Mouse (Mus musculus): ENCODE data around the gene Slc26a9.

DNA sequence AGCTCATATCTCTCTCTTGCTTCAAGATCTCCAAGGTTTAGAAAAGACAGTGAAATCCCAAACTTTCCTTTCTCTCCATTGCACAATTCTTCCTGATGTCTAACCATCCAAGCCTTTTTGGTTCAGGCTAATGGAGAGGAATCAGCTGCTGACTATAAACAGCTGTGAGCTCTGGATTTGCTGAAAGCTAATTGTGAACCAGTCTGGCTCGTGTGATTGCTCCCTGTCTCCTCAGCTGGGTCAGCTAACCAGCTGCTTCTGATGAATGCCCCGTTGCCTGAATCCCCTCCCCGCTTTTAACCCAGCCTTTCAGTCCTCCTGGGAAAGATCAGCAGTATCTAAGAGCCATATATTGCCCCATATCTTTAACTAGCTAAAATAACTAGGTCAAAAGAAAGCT is 50.8 kb downstream of the Slc26a9 start:
- no peak for TF ChIP-seq CTCF (IDR thresholded peaks at IDR 0.05; ENCODE audit: control insufficient read depth, insufficient read depth, low read length)
- TF ChIP-seq POLR2A (IDR thresholded peaks at IDR 0.05; ENCODE audit: borderline replicate concordance, control insufficient read depth, low read depth, low read length), result no peak
